Mouse (Mus musculus): ENCODE data around the gene Notch2. TPM values are rescaled to one million over a fixed set of nuclear protein-coding genes. Genes with fewer than 3 reads are reported as not detected.

Gene Notch2
- polyA plus RNA-seq, 1 experiment, result 5.1 TPM

GRCm38 (mm10) chr3:98063186-98063771 lies 50.0 kb downstream of the Notch2 start:
- 67% methylated on average over 8 of the region's 8 CpGs for WGBS
- no peak for DNase-seq (ENCODE audit: low read depth, low spot score)

GRCm38 (mm10) chr3:98063833-98064232 lies 50.5 kb downstream of the Notch2 start:
- no peak for DNase-seq (ENCODE audit: low read depth, low spot score)
- 65% methylated on average over 9 of the region's 9 CpGs for WGBS

DNA sequence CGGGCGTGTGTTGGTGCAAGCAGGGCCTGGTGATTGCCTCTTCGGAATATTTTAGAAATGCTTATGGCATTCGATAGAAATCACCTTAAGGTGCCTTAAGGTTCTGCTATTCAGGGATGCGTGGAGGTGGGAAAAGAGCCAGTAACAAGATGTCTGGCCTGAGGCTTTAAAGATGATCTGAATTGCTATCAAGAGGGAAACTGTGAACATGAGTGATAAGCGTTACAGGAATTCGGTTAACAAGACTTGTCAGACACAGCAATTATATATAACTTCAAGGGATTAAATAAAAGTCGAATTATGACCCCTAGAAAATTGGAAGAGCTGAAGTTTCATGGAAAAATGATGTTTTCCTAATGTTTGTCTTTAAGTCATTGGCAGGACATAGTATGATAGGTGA lies 51.7 kb downstream of the Notch2 start:
- WGBS, result 91% methylated on average over 8 of the region's 8 CpGs
- no peak for DNase-seq (ENCODE audit: low read depth, low spot score)

DNA sequence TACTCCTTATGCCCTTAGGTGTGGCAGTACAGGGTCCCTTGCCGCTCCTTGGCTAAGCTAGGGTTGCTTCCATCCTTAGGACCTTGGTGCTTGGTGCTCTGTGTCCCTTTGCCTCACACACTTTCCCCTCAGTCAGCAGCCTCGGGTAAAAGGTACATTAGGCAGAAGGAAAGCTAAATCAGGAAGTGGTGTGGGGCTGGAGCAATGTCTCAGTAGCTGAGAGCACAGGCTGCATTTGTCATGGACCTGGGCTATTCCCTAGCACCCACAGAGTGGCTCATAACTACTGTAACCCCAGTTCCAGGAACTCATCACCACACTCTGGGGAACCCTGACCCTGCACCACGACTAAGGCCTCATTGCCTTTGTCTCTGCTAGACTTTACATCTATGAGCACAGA lies 53.1 kb downstream of the Notch2 start:
- no peak for DNase-seq (ENCODE audit: low read depth, low spot score)
- 70% methylated on average over 3 of the region's 3 CpGs for WGBS

GRCm38 (mm10) chr3:98067413-98067812 lies 54.1 kb downstream of the Notch2 start:
- no peak for DNase-seq (ENCODE audit: low read depth, low spot score)
- WGBS, result 75% methylated on average over 3 of the region's 3 CpGs

GRCm38 (mm10) chr3:98067852-98068491 lies 54.6 kb downstream of the Notch2 start:
- 78% methylated on average over 12 of the region's 12 CpGs for WGBS
- DNase-seq (ENCODE audit: low read depth, low spot score), result no peak

GRCm38 (mm10) chr3:98069161-98069560 lies 55.8 kb downstream of the Notch2 start:
- no peak for DNase-seq (ENCODE audit: low read depth, low spot score)
- 80% methylated on average over 7 of the region's 7 CpGs for WGBS

DNA sequence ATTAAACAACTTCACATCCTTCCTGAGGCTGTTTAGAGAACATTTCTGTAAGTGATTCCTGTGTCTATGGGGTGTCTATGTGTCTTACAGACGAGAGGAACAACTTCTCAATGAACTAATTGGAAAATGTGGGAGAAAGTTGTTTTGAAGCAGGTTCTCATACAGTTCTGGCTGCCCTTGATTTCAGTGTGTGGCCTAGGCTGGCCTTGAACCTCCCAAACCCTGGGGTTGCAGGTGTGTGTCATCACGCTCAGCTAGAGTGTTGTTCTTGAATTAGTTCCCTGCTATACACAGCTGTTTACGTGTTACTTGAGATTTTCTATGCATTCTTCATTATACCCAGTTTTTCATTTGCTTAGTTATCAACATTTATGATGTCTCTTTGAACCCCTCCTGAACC lies 56.5 kb downstream of the Notch2 start:
- 84% methylated on average over 3 of the region's 3 CpGs for WGBS
- DNase-seq (ENCODE audit: low read depth, low spot score), result no peak

DNA sequence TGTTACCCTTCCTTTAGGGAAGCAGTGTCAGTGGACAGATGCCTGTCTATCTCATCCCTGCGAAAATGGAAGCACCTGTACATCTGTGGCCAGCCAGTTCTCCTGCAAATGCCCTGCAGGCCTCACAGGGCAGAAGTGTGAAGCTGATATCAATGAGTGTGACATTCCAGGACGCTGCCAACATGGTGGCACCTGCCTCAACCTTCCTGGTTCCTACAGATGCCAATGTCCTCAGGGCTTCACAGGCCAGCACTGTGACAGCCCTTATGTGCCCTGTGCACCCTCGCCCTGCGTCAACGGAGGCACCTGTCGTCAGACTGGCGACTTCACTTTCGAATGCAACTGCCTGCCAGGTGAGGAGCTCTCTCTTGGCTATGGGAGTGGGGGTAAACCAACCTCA lies 59.2 kb downstream of the Notch2 start:
- DNase-seq (ENCODE audit: low read depth, low spot score), result no peak
- WGBS, result 67% methylated on average over 8 of the region's 8 CpGs

DNA sequence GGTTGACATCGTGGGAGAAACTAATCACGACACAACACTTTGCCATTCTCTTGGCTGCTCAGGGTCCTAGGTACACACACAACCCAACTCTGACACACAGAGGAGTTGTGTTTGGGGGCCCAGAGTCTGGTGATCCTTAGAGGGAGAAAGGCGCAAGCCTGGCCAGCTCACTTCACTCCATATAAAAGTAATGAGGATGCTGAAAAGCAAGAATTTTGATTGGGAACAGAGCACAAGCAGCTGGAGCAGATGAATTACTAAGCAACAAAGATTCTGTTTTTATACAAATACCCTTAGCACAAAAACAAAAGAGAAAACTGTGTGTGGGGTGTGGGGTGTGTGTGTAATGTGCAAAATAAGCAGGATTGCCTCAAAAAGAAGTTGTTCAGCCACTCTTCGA lies 60.2 kb downstream of the Notch2 start:
- no peak for DNase-seq (ENCODE audit: low read depth, low spot score)
- 77% methylated on average over 4 of the region's 4 CpGs for WGBS

DNA sequence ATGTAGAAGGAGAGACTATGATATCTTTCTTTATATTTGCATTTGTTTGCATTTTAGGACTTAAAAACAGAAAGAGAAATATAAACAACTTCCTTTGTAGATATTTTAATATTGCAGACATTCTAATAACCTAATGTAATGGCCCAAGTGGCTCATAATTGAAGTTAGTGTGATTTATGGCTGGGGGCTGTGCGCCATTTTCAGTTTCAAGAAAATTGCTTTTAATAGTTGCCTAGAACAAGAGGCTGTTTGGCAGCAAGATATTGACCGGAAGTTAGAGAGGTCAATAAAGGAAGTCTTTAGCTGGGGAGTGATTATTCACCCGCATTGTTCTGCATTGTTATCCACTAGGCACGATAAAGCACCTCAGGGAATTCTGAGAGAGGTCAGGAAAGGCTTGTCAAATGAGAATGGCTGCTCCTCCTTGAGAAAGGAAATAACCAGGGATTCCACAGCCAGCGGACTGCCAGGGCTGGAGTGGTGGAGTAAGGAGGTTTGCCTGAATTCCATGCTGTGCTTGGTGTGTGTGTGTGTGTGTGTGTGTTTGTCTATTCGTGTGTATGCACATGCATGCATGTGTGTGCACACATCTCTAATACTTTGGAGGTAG lies 61.4 kb downstream of the Notch2 start:
- DNase-seq (ENCODE audit: low read depth, low spot score), result no peak
- WGBS, result 79% methylated on average over 6 of the region's 6 CpGs

DNA sequence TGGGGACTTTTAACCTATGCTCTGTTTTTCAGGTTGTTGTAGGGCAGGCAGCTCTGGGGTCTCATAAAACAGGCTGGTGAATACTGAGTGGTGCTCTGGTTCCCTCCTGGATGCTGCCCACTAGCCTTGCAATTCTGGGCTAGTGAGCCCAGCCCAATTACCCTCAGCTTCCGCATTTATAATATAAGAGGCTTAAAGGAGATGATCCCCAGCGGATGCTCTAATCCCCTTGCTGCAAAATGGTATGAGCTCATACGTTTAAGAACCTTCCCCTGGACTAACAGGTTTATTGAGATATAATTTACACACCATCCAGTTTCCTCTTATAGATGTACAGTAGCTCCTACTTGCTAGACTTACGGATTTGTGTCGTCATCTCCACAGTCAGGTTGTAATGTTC lies 64.5 kb downstream of the Notch2 start:
- no peak for DNase-seq (ENCODE audit: low read depth, low spot score)
- 90% methylated on average over 5 of the region's 5 CpGs for whole genome bisulfite sequencing

DNA sequence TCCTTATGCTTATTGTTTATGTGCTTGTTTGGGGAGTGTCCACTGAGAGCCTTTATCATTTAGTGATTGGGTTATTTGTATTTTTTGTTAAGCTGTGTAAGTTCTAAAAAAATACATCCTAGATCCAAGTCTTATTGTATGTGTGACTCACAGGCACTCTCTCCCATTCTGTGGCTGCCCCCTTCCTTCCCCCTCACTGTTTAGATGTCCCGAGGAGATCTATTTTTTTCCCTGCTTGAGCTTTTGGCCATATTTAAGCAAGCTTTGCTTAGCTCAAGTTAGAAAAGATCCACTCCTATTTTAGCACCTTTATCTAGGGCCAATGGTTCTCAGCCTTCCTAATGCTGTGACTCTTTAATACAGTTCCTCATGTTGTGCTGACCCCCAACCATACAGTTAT lies 65.5 kb downstream of the Notch2 start:
- DNase-seq (ENCODE audit: low read depth, low spot score), result no peak
- WGBS, result 59% methylated on average over 1 of the region's 1 CpGs

DNA sequence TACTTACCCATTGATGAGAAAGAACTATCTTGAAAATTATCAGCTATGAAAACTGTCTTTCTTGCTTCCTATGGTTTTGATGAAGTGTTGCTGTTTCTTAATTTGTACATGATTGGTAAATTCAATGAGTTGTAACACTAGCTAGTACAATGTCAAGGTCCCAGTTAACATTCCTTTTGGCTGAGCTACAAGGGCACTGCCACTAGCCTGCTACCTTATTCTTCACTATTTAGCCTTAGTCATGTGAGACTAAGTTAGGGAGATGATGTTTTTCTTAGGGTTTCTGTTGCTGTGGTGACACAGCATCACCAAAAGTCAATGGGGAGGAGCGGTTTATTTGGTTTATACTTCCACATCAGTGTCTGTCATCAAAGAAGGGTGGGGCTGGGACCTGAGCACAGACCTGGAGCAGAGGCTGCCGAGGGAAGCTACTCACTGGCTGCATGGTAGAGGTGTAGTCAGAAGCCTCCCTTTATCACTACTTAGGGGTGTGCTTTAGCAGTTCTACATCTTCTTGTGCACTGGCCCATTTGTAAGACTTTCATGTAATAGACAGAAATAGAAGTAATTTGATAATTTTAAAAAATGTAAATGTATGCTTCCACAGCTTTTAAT lies 66.4 kb downstream of the Notch2 start:
- 60% methylated on average over 2 of the region's 2 CpGs for WGBS
- no peak for DNase-seq (ENCODE audit: low read depth, low spot score)

DNA sequence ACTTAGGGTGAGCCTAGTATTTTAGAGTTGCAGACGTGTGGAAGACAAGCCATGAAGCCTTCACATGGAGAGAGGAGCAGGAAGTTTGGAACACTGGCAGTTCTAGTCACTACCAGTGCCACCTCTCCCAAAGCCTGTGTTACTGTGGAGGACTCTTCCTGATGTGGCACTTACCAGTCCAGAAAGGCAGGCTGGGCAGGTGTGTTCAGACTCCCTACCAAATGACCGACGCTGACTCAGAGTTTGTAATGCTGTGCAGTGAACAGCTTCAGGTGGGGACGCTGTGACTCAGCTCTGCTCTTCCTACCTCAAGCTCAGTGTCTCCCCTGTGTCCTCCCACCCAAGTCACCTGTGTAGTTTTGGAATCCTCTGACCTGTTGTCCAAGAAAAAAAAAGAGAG lies 67.3 kb downstream of the Notch2 start:
- 75% methylated on average over 4 of the region's 4 CpGs for WGBS
- DNase-seq (ENCODE audit: low read depth, low spot score), result no peak

- 86% methylated on average over 3 of the region's 3 CpGs for WGBS
- DNase-seq (ENCODE audit: low read depth, low spot score), result no peak
Measured at GRCm38 (mm10) chr3:98082188-98082587, 68.9 kb downstream of the Notch2 start.

DNA sequence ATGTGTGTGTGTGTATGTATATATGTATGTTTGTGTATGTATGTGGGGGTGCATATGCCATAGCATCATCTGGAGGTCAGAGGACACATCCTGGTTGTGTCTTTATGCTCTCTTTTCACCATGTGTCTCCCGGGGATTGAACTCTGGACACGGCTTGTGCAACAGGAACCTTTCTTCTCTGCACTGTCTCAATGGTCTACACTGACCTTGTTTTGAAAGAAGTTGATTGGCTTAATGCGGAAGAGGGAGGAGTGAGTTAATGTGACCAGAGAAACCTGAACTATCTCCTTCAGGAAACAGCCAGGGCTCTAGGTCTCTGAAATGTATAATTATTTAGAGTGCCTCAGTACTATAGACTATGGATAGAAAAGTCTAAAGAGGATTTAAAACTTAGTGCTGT lies 69.6 kb downstream of the Notch2 start:
- no peak for DNase-seq (ENCODE audit: low read depth, low spot score)
- WGBS, result 76% methylated on average over 3 of the region's 3 CpGs

- WGBS, result 82% methylated on average over 8 of the region's 8 CpGs
- no peak for DNase-seq (ENCODE audit: low read depth, low spot score)
Measured at GRCm38 (mm10) chr3:98084061-98084655, 70.8 kb downstream of the Notch2 start.

- no peak for DNase-seq (ENCODE audit: low read depth, low spot score)
- WGBS, result 91% methylated on average over 13 of the region's 13 CpGs
Measured at GRCm38 (mm10) chr3:98084870-98085269, 71.5 kb downstream of the Notch2 start.

GRCm38 (mm10) chr3:98085812-98086268 lies 72.5 kb downstream of the Notch2 start:
- 16% methylated on average over 5 of the region's 5 CpGs for WGBS
- peak; percentile 1 for DNase-seq (ENCODE audit: low read depth, low spot score)
